Mouse (Mus musculus) ES-Bruce4 (cell line): ENCODE measurements around the gene Tmod1.

ENCODE experiments used
- CTCF ChIP-seq: IDR thresholded peaks from one replicate; pipeline ENCODE4 v1.8.1; 2011; ENCODE audit warnings: low read depth, low read length
- POLR2A ChIP-seq: IDR thresholded peaks from one replicate; pipeline ENCODE4 v1.8.1; 2011; ENCODE audit warnings: low read length; ENCODE audit not compliant: insufficient read depth

- TF ChIP-seq CTCF, result no peak
- no peak for TF ChIP-seq POLR2A
Measured at GRCm38 (mm10) chr4:46043361-46043760, 4.6 kb downstream of the Tmod1 start.
